ENCODE assay signal across 8 mouse cellular contexts in genomic region chr9:66714022-66714515, GRCm38 (mm10). TPM values are rescaled to one million over a fixed set of nuclear protein-coding genes. Genes with fewer than 3 reads are reported as not detected.
A peak's percentile ranks its signal among the peaks of the same experiment; 100 is the strongest.
DNase-seq lines count a peak whose midpoint lies in the region; ATAC-seq and TF ChIP-seq lines count a peak whose summit lies in the region.

No protein-coding gene starts in this region.

- WGBS in hindbrain, postnatal 0 days: 8% methylated on average over 12 of the region's 12 CpGs

- no peak overlapping the region for H3K27ac ChIP-seq in brown adipose tissue, adult 24 weeks (replicated peaks; ENCODE audit: low read depth, low read length)
- no peak overlapping the region for H3K27ac ChIP-seq in hindbrain, postnatal 0 days

- TF ChIP-seq CTCF in hindbrain, postnatal 0 days (IDR thresholded peaks at IDR 0.05; ENCODE audit: low read depth): no peak

- H3K4me3 ChIP-seq in brown adipose tissue, adult 24 weeks (ENCODE audit: insufficient read depth, low read depth, low read length): peak overlapping the region; percentile 31
- peak overlapping the region; percentile 31 for H3K4me3 ChIP-seq in hindbrain, postnatal 0 days (ENCODE audit: low read length)
- H3K4me3 ChIP-seq in megakaryocyte, embryonic 14.5 days (replicated peaks): peak overlapping the region; percentile 94

- H3K9me3 ChIP-seq in hindbrain, postnatal 0 days (ENCODE audit: low read length): no peaks in the 10 kb centered on the region
- H3K9me3 ChIP-seq in megakaryocyte, embryonic 14.5 days: no peaks in the 10 kb centered on the region

- no peaks in the 10 kb centered on the region for H3K36me3 ChIP-seq in hindbrain, postnatal 0 days (ENCODE audit: insufficient read depth, low read length)
- peaks cover 7% of the 10 kb centered on the region for H3K36me3 ChIP-seq in megakaryocyte, embryonic 14.5 days (replicated peaks; ENCODE audit: low read length)

- DNase-seq in frontal cortex, postnatal 10 days (ENCODE audit: low spot score in 2 of 2): no peak
- DNase-seq in hindbrain, postnatal 0 days (ENCODE audit: low spot score): no peak
- no peak for DNase-seq in left cerebral cortex, adult 18-20 months (ENCODE audit: low spot score in 2 of 2)
- DNase-seq in layer of hippocampus, adult 9-10 months (ENCODE audit: low spot score): no peak
- DNase-seq in lung, postnatal 14 days: no peak

- no peaks in the 10 kb centered on the region for H3K27me3 ChIP-seq in hindbrain, postnatal 0 days (ENCODE audit: insufficient read depth, low read length)
- H3K27me3 ChIP-seq in megakaryocyte, embryonic 14.5 days (replicated peaks): peaks cover 52% of the 10 kb centered on the region

- ATAC-seq in frontal cortex, adult (ENCODE audit: low TSS enrichment): 0 out of 2 replicates have a peak, but pooled peaks have one; percentile 20
- ATAC-seq in hindbrain, postnatal 0 days: no peak

- peak overlapping the region; percentile 67 for H3K4me2 ChIP-seq in hindbrain, postnatal 0 days (ENCODE audit: low read depth, low read length)

- H3K9ac ChIP-seq in hindbrain, postnatal 0 days (replicated peaks; ENCODE audit: low read length): 0 out of 2 replicates have a peak overlapping the region, but pooled peaks have one; percentile 9

- peaks cover 7% of the 10 kb centered on the region for H3K4me1 ChIP-seq in brown adipose tissue, adult 24 weeks (ENCODE audit: control insufficient read depth, insufficient read depth, insufficient read length, low read length)
- peaks cover 8% of the 10 kb centered on the region; the same call in 1 of the 2 replicates for H3K4me1 ChIP-seq in hindbrain, postnatal 0 days (ENCODE audit: insufficient read depth, low read length)
- peaks cover 48% of the 10 kb centered on the region for H3K4me1 ChIP-seq in megakaryocyte, embryonic 14.5 days

RNA-seq across cellular contexts. Expression of gene Car12, which starts 0.6 kb away (rescaled TPM):
- polyA plus RNA-seq in brown adipose tissue, adult 24 weeks (2012; ENCODE audit: insufficient read depth, insufficient read length, missing spikeins): 0.99 TPM in 1 of 2 replicates, not detected in the other
- total RNA-seq in hindbrain, postnatal 0 days (2014; rRNA removed): 5.9 and 12.5 TPM in 2 replicates
- 6.6 and 7.4 TPM in 2 replicates for polyA plus RNA-seq in hindbrain, postnatal 0 days (2015; fragmentation: Nextera tagmentation; extraction: Ambion mirVana)
- polyA plus RNA-seq in megakaryocyte, embryonic 14.5 days (2012; ENCODE audit: insufficient read depth, low replicate concordance): 1.7 TPM in 2 replicates
- 10 to 100 TPM; 15.5 to 20.4 TPM for total RNA-seq in left cerebral cortex, adult 18-20 months (2021)

Comparison
In these comparisons a context has a peak if more than half of its experiments do, and no peak if none do; other contexts are left out.
1. H3K4me3 ChIP-seq: peak in every context shown above with its lines; median percentile 94 in megakaryocyte, embryonic 14.5 days; 31 in brown adipose tissue, adult 24 weeks; 31 in hindbrain, postnatal 0 days.